Mouse (Mus musculus): Measurements from ENCODE around the gene Nfic.

DNA sequence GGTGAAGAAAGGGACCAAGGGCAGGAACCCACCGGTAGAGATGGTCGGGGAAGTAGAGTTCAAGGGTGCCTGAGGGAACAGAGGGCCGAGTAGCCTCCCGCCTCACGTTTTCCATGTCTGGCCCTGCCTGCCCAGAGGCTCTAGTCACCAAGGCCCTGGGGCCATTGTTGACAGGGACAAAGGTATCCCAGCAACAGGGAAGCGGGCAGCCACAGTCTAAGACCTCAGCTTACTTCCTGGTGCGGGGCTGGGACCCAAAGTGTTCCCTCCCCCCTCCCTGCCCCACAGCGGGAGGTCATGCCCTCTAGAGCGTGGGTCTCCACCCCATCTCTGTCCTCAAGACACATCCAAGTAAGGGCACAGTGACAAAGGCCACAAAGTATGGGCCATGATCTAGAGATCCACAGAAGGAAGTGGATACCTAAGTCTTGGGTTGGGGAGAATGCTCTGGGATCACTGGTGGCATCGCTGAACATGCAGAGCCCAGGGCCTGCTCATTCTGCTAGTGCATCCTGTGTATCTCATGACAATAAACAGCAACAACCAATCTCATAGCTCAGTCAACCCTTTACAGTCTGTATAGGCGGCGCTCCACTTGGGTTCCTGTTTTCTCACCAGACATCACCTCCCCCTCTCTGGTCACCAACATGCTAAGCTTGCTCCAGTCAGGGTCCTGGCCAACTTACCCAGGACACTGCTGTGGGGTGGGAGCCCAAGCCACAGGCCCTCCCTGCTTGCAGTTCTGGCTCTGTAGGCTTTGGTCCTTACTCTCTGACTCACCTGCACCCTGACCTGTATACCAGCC, 89.6 kb downstream of the Nfic start, which contains the start of gene 4930404N11Rik:
- TF ChIP-seq POLR2A (IDR thresholded peaks at IDR 0.05; ENCODE audit: low read depth, low read length) (no peak), CTCF (IDR thresholded peaks at IDR 0.05; ENCODE audit: extremely low read depth, insufficient read length, insufficient replicate concordance, low read depth, low read length) (no peak)
